Mouse (Mus musculus) hematopoietic stem cell, adult 5-6 weeks (primary cell): ENCODE results near the gene Ndufv3. TPM values are rescaled to one million over a fixed set of nuclear protein-coding genes. Genes with fewer than 3 reads are reported as not detected.
A peak's percentile ranks its signal among the peaks of the same experiment; 100 is the strongest.
"Not testable (repeated sequence)": the region's sequence is repeated elsewhere in the genome, so short reads cannot be mapped to it uniquely, and the experiment has no call there.

Experiments used
- ATAC-seq, 2 experiments: fragments of 125-278 bp in 1 of 2; replicated peaks in 1 of 2; 2 replicates each; pipeline ENCODE4 v1.8.0; 2016 to 2017; ENCODE audit warnings: inconsistent platforms in 2 of 2, mild to moderate bottlenecking in 2 of 2, moderate number of reproducible peaks in 2 of 2, low read depth in 1 of 2, moderate TSS enrichment in 1 of 2; ENCODE audit not compliant: low FRiP score in 2 of 2, poor library complexity in 2 of 2, severe bottlenecking in 2 of 2, insufficient read depth in 1 of 2, low TSS enrichment in 1 of 2
- total RNA-seq: library from RNA; stranded (forward); fragments of 172-1452, 232-1000 nt; gene quantifications from 2 replicates; pipeline ENCODE4 v1.2.3, GENCODE M21; 2017

Gene Ndufv3
- total RNA-seq, 1 experiment from 2014 or later: 127 TPM

DNA sequence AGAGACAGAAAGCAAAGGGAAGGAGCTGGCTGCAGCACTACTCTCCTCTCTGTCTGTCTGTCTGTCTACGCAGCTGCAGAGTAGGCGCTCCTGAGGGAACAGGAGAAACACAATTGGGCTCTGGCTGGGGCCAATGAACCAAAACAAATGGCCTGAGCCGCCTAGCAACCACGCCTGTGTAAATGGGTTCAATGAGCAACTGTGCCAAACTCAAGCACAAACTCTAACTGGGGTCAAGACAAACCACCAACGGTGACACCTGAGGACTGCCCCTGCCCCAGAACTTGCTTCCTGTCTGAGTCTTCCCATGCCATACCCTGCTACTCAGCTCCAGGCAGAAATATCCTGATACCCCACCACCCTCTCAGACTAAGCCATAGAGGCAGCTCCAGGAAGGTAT is 14.9 kb upstream of the Ndufv3 start:
- no peak for ATAC-seq

DNA sequence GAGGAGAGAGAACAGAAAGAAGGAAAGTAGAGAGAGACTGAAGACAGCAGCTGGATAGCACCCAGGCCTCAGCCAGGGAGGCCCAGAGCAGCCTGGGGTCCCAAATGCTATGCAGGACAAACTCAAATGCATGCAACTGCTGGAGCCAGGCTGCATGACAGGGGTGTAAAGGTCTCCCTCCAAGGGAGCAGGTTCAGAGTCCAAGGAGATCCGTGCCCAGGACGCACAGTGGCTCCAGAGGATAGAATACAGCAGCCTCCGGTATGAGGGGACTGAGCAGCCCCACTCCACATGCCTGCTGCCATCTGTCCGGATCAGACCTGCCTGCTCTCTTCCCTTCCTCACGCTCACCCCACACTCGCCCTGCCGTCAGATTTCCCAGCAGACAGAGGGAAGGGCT is 13.6 kb upstream of the Ndufv3 start:
- no peak for ATAC-seq

DNA sequence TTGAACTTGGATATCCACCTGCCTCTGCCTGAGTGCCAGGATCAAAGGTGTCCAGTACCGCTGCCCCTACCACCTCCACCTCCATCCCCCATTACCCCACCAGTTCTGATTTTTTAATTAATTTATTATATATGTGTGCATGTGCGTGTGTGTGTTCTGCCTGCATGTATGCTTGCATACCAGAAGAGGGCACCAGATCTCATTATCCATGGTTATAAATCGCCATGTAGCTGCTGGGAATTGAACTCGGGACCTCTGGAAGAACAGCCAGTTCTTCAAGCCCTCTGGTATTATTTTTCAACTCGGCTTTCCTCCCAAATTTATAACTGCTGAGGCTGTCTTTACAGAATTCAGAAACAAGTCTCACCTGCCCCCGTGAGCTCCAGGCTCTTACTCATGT is 9.0 kb upstream of the Ndufv3 start:
- ATAC-seq: no peak

DNA sequence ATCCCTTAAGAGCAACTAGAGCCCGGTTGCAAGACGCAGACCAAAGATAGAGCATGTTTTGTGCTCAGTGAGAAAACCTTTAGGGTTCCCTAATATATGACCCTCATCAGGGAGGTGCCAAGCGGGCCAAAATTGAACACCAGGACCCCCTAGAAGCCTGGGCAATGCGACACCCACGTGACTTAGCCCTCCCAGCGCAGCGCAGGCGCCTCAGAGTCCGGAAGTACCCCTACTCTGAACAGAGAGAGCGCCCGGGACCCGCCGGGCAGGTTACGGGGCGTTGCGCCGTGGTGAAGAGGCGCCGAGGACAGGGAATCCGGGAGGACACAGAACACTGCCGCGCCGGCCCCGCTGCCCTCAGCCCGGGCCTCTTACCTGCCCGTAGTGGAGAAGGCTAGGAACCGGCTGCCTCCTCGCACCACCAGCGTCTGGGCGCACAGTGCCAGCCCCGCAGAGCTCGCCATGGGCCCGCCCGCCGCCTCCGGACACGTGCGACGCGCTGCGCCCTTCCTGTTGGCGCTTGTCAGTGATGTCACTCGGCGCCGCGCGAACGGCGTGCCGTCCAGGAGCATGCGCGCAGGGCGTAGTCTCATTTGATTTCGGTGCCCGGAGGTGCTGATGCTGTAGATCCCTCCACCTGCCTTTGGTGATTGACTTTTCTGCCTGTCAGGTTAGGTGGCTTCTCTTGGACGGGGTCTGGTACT is 8.0 kb upstream of the Ndufv3 start:
- peak; percentile 93 to 97 for ATAC-seq

DNA sequence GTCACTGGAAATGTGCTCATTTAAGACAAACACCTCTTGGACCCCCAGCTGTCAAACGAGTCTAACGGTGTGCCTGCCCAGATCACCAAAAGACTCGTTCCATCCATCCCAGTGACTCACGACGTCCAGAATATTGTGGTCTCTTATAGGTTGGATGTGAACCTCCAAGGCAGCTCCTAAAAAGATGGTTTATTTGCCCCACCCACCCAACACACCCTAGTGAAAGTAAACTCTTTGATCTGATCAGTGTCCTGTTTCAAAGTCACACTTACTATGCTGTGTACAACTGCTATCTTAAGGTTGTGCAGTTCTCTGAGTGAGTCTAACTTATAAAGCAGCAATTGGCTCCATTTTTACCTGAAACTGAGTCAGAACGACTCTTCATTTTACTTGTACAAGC is 7.3 kb upstream of the Ndufv3 start:
- no peak for ATAC-seq

DNA sequence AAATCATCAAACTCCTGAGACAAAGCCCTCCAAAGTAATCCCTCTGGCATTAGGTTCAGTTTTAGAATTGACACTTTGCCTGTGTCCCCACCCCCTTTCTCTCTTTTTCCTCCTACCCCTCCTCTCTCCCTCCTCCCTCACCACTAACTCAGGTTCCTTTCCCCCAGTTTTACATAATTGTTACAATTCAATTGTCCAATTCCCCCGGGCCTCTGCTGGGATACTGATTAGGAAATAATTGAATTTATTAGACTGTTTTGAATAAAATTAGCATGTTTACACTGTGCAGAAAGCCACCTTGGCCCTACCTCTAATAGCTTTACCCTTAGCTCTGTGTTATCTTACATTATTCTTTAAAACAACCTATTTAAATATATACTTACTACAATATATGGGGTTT is 5.2 kb upstream of the Ndufv3 start:
- no peak for ATAC-seq

DNA sequence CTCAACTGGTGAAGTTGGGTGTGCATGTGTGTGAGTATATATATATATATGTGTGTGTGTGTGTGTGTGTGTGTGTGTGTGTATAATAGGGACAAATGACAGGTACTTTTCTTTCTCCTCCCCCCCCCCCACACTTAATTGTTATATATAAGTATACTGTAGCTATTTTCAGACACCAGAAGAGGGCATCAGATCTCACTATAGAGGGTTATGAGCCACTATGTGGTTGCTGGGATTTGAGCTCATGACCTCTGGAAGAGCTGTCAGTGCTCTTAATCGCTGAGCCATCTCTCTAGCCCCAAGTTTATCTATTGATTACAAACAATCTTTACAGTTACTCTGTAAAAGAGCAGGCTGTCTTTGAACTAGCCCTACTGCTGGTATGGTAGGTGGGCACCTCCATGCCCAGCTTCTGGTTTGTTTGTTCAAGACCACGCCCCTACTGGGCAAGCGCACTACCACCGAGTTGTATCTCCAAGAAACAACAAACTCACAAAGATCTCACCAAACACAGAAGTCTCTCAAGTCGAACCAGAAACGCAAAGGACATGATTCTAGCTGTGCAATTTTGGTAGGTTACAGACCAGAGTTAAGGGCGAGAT is 470 bp upstream of the Ndufv3 start:
- peak; percentile 47 to 59 for ATAC-seq

DNA sequence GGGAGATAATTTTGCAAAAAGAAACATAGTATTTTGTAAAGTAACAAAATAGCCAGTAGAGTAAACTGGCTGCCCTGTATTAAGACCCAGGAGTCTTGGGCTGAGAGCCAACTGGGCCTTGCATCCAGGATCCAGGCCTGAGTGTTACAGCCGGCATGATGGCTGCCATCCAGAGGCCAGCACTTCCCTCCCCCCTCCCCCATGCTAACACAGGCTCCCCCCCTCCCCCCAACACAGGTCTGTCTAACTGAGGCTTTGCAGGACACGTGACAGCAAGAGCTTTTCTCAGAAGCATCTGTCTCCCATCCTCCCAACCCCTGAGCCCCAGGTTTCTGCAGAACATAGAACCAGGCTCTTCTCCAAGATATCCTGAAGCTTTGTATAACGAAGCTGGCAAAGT is 980 bp downstream of the Ndufv3 start:
- no peak for ATAC-seq

DNA sequence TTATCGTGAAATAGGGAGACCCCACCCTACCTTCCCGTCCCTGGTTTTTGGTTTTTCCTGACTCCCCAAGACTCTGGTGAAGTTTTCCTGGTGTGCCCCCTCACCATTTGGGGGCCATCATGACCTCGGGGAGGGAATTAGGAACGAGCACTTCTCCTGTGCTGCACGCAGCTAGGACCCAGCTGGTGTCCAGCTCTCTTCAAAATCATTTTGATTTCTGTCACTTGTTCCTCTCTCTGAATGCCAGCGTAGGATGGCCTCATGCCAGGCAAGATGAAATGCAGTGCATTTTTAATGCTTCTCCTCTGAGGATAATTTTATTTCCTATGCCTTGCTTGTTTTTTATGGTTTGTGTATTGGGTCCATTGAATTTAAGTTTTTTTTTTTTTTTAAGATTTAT is 2.0 kb downstream of the Ndufv3 start:
- no peak for ATAC-seq

DNA sequence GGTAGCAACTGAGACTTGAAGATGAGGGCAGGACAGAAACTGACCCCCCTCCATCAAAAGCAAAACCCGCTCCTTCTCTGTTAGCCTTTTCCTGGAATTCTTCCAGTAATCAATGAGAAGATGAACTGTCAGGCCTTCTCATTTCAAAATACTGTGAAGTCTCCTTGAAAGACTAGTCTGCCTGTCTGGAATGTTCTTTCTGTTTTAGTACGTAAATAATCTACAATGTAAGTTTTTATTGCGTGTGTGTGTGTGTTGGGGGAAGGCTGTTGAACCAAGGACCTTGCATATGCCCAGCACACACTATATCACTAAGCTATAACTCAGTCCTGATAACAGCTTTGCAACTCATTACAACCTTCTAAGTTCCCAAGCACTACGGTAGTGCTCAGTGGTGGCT is 5.2 kb downstream of the Ndufv3 start:
- no peak for ATAC-seq

DNA sequence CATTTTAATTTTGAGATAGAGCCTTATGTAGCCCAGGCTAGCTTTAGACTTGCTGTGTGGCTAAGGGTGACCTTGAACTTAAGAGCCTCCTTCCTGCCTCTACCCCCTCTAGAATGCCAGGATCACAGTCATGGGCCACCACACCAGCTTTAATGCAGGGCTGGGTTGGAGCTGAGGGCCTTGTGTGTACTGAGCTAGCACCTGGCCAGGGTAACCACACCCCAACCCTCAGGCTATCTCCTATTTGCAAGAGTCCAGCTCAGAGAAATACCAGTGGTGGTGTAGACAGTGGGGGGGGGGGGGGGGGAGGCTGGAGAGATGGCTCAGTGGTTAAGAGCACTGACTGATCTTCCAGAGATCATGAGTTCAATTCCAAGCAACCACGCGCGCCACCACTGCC is 5.9 kb downstream of the Ndufv3 start:
- ATAC-seq: no peak

DNA sequence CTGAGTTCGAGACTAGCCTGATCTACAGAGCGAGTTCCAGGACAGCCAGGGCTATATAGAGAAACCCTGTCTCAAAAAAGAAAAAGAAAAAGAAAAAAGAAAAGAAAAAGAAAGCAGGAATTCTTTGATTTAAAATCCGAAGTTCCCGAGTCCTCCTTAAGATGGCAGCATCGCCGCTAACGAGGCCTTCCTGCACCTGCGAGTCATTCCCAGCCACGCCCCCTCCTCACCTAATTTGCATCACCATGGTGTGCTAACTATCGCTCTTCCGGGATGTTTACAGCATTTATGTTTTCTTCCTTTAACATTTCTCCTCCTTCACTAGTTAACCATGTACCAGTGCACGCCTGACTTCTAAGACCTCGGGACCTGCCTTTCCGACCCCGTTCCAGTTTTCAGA is 9.4 kb downstream of the Ndufv3 start:
- peak in 1 of 2 experiments; percentile 71; a peak in 1 of 4 replicates for ATAC-seq

DNA sequence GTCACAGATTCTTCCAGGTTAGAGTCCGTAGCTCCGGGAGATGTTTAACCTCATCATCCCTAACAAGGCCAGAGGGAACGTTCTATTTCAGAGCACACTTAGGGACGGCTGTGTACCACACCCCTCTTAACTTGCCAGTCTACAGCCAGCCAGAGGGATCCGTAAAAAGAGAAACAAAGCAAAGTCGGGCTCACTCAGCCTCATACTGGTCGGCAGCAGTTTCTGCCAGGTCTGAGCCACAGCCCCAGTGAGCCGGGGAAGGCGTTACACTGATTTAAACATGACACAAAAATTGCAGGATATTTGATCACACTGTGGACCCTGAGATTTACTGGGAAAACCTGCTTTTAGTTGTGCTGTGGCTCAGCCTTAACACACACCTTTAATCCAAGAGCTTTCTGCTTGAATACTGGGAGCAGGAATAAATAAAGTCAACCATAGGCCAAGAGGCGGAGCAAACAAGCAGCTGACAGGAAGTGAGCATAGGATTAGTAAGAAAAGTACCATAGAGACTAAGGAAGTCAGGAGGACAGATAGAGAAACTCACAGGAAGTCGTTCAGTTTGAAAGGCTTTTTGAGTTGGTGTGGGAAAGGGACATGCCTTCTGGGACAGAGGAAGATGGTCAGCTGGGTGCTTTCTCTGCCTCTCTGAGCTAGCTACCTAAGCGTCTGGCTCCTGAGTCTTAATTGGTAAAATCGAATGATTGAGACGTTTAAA is 11.7 kb downstream of the Ndufv3 start:
- no peak for ATAC-seq

DNA sequence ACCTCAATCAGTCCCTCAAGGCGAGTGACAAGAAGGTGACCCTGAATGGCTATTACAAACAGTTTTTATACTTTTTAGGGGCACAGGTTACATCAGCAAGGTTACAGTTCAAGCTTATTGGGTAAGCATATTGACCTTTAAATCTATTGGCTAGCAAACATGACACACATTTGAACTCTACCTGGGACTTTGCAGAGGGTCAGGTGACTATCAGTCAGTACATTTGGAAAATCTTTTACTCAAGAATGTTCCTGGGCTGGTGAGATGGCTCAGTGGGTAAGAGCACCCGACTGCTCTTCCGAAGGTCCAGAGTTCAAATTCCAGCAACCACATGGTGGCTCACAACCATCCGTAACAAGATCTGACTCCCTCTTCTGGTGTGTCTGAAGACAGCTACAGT is 12.4 kb downstream of the Ndufv3 start:
- not testable (repeated sequence) for ATAC-seq

DNA sequence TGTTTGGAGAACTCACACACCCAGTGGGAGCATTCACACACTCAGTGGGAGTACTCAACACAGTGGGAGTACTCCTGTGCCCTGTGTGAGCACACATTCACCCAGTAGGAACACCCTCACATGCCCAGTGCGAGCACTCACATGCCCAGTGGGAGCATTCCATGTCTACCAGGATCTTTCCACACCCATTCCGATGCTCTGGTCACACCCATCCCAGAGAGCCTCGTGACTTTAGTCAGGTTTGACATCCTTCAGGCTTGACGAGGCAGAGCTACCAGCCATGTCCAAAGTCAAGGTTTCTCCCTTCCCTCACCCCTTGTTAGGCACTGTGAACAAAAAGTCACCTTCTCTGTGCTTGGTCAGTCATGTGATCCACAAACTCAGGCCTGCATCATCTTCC is 15.4 kb downstream of the Ndufv3 start:
- no peak for ATAC-seq

DNA sequence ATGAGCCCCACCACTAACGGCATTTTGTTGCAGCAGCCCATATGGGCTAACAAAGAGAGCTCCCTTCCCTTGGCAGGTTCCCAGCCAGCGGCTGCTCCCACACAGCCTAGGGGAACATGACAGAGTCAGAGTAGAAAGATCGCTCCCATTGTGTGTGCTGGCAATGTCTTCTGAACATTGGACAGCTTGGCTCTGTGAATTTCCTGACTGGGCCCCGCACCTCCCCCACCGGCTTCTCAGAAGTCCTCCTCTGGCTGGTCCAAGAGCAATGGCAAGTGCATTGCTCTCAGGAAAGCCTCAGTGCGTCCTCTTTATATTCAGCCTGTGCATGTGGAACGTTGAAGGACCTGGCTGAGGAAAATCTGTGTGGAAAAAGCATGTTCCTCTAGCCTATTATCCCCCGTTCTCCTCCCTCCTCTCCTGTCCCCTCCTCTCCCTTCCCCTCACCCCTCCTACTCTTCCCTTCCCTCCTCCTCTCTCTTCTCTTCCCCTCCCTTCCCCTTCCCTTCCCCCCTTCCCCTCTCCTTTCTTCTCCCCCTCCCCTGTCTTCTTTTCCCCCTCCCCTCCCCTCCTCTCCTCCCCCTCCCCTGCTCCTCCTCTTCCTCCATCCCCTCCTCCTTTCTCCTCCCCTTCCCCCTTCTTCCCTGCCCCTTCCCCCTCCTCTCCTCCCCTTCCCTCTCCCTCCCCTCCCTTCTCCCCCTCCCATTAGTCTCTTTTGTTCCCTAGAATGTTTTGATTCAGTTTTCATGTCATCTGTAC is 16.1 kb downstream of the Ndufv3 start:
- ATAC-seq: no peak

DNA sequence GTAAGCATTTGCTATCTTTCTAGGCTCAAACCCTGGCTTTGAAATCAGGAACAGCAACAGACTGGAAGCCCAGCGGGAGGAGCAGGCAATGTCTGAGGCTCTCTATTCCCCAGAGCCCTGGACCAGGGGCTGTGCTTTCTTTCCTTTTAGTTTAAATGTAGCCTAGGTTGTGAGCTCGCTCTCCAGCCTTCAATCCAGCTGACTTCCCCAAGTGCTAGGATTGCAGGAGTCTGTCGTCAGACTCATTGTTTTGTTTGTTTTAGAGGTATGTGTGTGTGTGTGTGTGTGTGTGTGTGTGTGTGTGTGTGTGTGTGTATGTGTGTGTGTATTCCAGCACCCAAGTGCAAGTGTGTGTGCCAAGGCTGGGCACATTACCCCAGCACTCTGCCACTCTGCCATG is 20.2 kb downstream of the Ndufv3 start:
- no peak for ATAC-seq

DNA sequence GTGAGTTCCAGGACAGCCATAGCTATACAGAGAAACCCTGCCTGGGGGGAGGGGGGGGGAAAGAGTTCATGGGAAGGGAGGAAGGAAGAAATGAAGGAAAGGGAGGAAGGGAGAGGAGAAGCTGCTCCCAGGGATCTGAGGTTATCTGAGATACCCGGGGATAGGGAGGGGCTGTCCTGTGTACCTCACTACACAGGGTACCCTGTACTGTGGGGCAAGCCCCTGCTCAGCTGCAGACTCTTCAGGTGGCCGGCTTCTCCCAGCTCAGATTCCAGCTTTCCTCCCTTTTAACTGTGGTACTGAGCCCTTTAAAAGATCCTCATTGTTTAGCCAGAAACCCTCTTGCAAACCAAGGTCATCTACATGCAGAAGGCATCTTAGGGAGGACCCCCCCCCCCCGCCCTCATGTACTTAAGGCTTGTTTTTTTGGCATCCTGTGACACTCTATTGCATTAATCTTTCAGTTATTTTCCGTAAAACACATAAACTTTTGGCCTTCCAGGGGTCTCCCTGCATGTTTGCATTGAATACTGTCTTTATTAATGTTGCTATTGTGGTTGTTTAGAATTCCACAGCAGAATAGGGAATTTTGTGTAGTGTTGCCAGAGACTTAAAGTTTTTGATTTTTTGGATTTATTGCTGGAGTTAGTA is 21.0 kb downstream of the Ndufv3 start:
- ATAC-seq: no peak
